Mouse (Mus musculus): ENCODE results near the gene Igfals. TPM values are rescaled to one million over a fixed set of nuclear protein-coding genes. Genes with fewer than 3 reads are reported as not detected.

Igfals gene
- polyA plus RNA-seq (2014; fragmentation: Nextera tagmentation; extraction: Ambion mirVana), result 0.22 and 0.51 TPM in 2 replicates

DNA sequence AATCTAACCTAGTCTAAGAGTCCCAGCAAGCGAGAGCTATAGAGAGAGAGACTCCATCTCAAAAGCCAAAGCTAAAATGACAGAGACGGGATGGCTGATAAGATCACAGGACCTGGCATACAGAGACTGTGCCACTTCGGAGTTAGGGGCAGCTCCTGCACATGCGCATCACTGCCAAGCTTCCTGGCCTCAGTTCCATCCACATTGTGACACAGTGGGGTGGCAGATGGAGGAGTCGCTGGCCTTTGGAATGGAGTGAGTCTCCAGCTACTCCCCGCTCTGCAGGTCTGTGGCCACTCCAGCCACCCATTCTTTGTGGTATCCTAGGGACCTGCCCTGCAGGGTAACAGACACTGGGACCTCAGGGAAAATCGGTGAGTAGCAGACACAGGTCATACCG, at the start of gene Igfals:
Igfals (plus strand) TSS at position 222 of the 400 bp plus-strand sequence.
- no peaks in the 10 kb centered on the region for H3K9me3 ChIP-seq (ENCODE audit: control insufficient read depth, low read length)
- H3K4me3 ChIP-seq (ENCODE audit: low read depth, low read length), result no peak within 1 kb of the TSS
- no peak for DNase-seq (ENCODE audit: low spot score)
- H3K9ac ChIP-seq (ENCODE audit: low read depth, low read length), result no peak within 1 kb of the TSS; the same call in 1 of the 2 replicates
- WGBS, result 85% methylated on average over 8 of the region's 8 CpGs
- H3K27ac ChIP-seq (replicated peaks; ENCODE audit: low read depth, low read length), result no peak within 1 kb of the TSS
- H3K27me3 ChIP-seq (replicated peaks; ENCODE audit: control insufficient read depth, insufficient read depth, low read length), result no peaks in the 10 kb centered on the region
- H3K4me2 ChIP-seq (ENCODE audit: low read depth, low read length), result no peak within 1 kb of the TSS
- ATAC-seq (ENCODE audit: low read depth), result no peak
- H3K36me3 ChIP-seq (ENCODE audit: control insufficient read depth, insufficient read depth, low read length), result peaks cover 36% of the 10 kb centered on the region
- H3K4me1 ChIP-seq (ENCODE audit: control insufficient read depth, insufficient read depth, low read length), result no peaks in the 10 kb centered on the region

DNA sequence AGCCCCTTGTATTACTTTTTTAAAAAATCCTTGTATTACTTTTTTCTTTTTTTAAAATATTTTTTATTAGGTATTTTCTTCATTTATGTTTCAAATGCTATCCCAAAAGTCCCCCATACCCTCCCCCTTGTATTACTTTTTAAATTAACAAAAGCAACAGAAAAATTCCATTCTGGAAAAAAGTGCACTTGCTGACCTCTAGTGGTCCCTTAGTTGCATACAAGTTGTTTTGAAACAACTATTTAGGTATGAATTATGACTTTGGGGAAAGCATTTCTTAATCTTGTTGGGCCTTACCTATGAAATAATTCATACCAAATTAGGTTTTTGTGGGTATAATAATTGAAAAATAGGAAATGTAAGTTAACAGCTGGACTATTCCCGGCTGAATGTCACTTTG, 48.3 kb upstream of the Igfals start:
- WGBS, result 27% methylated on average over 1 of the region's 1 CpGs
- Histone ChIP-seq H3K9ac (ENCODE audit: low read depth, low read length) (no peak overlapping the region), H3K27ac (replicated peaks; ENCODE audit: low read depth, low read length) (no peak overlapping the region), H3K27me3 (replicated peaks; ENCODE audit: control insufficient read depth, insufficient read depth, low read length) (no peaks in the 10 kb centered on the region; the same call in 1 of the 2 replicates), H3K9me3 (ENCODE audit: control insufficient read depth, low read length) (no peaks in the 10 kb centered on the region), H3K4me1 (ENCODE audit: control insufficient read depth, insufficient read depth, low read length) (no peaks in the 10 kb centered on the region), H3K36me3 (ENCODE audit: control insufficient read depth, insufficient read depth, low read length) (no peaks in the 10 kb centered on the region), H3K4me2 (ENCODE audit: low read depth, low read length) (no peak overlapping the region), H3K4me3 (ENCODE audit: low read depth, low read length) (no peak overlapping the region)
- ATAC-seq (ENCODE audit: low read depth) (no peak), DNase-seq (ENCODE audit: low spot score) (peak; percentile 34)

DNA sequence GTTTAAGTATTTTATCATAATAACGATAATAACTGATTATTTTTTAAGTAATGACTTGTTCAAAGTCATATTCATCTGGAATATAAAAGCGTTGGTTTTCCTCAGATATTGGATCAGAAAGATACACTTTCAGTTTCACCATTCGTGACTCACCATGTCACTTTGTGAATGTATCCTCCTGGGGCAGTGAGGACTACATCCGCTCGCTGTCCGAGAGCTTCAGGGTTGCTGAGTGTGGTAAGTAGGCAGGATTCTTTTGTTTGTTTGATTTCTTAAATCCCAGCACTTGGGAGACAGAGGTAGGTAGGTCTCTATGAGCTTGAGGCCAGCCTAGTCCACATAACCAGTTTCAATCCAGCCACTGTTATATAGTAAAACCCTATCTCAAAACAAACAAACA, 47.6 kb upstream of the Igfals start:
- H3K4me3 ChIP-seq (ENCODE audit: low read depth, low read length), result no peak overlapping the region
- 45% methylated on average over 6 of the region's 6 CpGs for WGBS
- no peak overlapping the region for H3K4me2 ChIP-seq (ENCODE audit: low read depth, low read length)

DNA sequence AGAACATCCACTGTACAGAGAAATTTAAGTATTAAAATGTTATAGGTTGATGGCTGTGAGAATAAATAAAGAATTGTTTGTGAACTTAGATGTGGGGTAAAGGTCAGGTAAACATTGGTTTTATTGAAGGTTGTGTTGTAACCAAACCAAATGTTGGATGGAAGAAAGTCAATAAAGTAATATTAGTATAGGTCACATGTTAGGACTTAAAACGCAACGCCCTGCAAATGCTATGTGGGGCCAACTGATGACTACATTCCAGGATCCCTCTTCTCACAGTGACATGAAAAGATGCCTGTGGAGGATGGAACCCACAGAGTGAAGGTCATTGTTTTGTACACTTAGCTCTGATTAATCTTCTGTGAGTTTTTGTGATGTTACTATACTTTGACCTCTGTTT, 46.3 kb upstream of the Igfals start:
- H3K9ac ChIP-seq (ENCODE audit: low read depth, low read length), result no peak overlapping the region
- 61% methylated on average over 2 of the region's 2 CpGs for WGBS
- H3K27me3 ChIP-seq (replicated peaks; ENCODE audit: control insufficient read depth, insufficient read depth, low read length), result no peaks in the 10 kb centered on the region; the same call in 1 of the 2 replicates
- H3K4me2 ChIP-seq (ENCODE audit: low read depth, low read length), result no peak overlapping the region
- no peaks in the 10 kb centered on the region for H3K36me3 ChIP-seq (ENCODE audit: control insufficient read depth, insufficient read depth, low read length)
- no peaks in the 10 kb centered on the region for H3K4me1 ChIP-seq (ENCODE audit: control insufficient read depth, insufficient read depth, low read length)
- ATAC-seq (ENCODE audit: low read depth) (no peak), DNase-seq (ENCODE audit: low spot score) (no peak)
- H3K27ac ChIP-seq (replicated peaks; ENCODE audit: low read depth, low read length), result no peak overlapping the region
- H3K4me3 ChIP-seq (ENCODE audit: low read depth, low read length), result no peak overlapping the region
- H3K9me3 ChIP-seq (ENCODE audit: control insufficient read depth, low read length), result no peaks in the 10 kb centered on the region

More for the DNA sequence above, 47.6 kb upstream of the Igfals start:
- DNase-seq (ENCODE audit: low spot score) (no peak), ATAC-seq (ENCODE audit: low read depth) (no peak)
- Histone ChIP-seq H3K9ac (ENCODE audit: low read depth, low read length) (no peak overlapping the region; the same call in 1 of the 2 replicates), H3K9me3 (ENCODE audit: control insufficient read depth, low read length) (no peaks in the 10 kb centered on the region), H3K27ac (replicated peaks; ENCODE audit: low read depth, low read length) (no peak overlapping the region), H3K27me3 (replicated peaks; ENCODE audit: control insufficient read depth, insufficient read depth, low read length) (no peaks in the 10 kb centered on the region; the same call in 1 of the 2 replicates), H3K4me1 (ENCODE audit: control insufficient read depth, insufficient read depth, low read length) (no peaks in the 10 kb centered on the region), H3K36me3 (ENCODE audit: control insufficient read depth, insufficient read depth, low read length) (no peaks in the 10 kb centered on the region)

DNA sequence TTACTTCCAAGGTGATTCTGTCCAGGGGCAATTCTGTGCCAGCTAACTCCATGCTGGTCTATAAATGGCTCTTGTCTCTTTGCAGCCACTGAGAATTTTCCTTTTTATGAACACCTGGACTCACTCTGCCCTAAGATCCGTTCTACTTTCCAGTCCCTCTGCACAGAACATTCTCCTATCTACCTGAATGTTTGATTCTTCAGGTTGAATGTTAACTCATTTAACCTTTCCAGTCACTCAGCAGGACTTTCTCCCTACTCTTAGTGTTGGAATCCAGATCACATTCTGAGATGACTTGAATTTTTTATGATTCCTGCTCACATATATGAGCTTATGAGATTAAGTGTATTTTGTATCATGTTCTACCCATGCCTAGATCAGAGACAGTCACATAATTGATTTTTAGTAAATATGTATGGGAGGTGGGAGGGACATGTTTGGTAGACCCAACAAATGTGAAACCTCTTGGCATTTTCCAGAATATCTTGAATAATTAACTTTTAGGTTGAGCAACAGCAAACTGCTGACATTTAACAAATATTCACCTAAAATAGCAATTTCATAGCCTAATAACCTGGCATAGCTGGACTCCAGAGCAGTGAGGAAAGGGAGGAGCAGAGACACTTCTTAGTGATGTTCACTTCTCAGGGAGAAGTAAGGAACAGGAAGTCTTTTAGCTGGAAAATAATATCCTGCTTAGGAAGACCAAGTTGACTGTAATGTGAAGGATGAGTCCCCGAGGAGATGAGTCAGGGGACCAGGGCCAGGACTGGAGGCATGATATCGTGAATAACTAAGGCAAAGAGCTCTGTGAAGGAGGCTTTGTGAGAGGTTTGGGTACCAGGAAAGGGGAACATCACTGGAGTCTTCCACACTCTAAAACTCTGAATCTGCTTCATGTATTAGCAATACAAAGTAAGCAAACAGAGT, 44.2 kb upstream of the Igfals start:
- H3K36me3 ChIP-seq (ENCODE audit: control insufficient read depth, insufficient read depth, low read length), result no peaks in the 10 kb centered on the region
- no peak for ATAC-seq (ENCODE audit: low read depth)
- peaks cover 4% of the 10 kb centered on the region; the same call in 1 of the 2 replicates for H3K27me3 ChIP-seq (replicated peaks; ENCODE audit: control insufficient read depth, insufficient read depth, low read length)
- DNase-seq (ENCODE audit: low spot score), result no peak
- 41% methylated on average over 3 of the region's 3 CpGs for WGBS
- H3K9me3 ChIP-seq (ENCODE audit: control insufficient read depth, low read length), result no peaks in the 10 kb centered on the region
- H3K9ac ChIP-seq (ENCODE audit: low read depth, low read length), result no peak overlapping the region
- H3K4me1 ChIP-seq (ENCODE audit: control insufficient read depth, insufficient read depth, low read length), result no peaks in the 10 kb centered on the region
- no peak overlapping the region for H3K4me2 ChIP-seq (ENCODE audit: low read depth, low read length)
- H3K27ac ChIP-seq (replicated peaks; ENCODE audit: low read depth, low read length), result no peak overlapping the region
- H3K4me3 ChIP-seq (ENCODE audit: low read depth, low read length), result no peak overlapping the region

DNA sequence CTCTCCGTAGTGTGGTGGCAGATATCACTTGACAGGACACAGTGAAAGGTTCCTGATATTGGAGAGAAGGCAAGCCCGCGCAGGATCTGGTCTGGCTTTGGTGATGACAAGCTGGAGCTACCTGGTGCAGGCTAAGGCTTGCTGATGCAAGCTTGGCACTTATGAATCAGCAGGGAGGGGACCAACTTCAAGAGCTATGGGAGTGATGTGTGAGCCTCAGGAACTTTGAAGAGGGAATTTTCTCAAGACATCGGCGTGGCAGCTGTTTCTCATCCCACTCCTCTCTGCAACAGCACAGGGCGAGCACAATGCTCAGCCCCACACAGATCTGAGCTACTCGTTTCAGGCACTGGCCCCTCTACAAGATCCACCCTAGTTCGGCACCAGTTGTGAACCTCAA, 26.0 kb upstream of the Igfals start, which contains the start of gene Hagh:
Hagh (plus strand) TSS at position 302 of the 400 bp plus-strand sequence.
- no peak within 1 kb of the TSS for H3K4me2 ChIP-seq (ENCODE audit: low read depth, low read length)
- no peak within 1 kb of the TSS for H3K4me3 ChIP-seq (ENCODE audit: low read depth, low read length)
- no peaks in the 10 kb centered on the region for H3K9me3 ChIP-seq (ENCODE audit: control insufficient read depth, low read length)
- 60% methylated on average over 8 of the region's 8 CpGs for WGBS
- H3K36me3 ChIP-seq (ENCODE audit: control insufficient read depth, insufficient read depth, low read length), result no peaks in the 10 kb centered on the region
- no peaks in the 10 kb centered on the region for H3K27me3 ChIP-seq (replicated peaks; ENCODE audit: control insufficient read depth, insufficient read depth, low read length)
- no peak within 1 kb of the TSS for H3K9ac ChIP-seq (ENCODE audit: low read depth, low read length)
- ATAC-seq (ENCODE audit: low read depth) (peak; percentile 47; the same call in 1 of the 2 replicates), DNase-seq (ENCODE audit: low spot score) (peak; percentile 50)
- H3K4me1 ChIP-seq (ENCODE audit: control insufficient read depth, insufficient read depth, low read length), result no peaks in the 10 kb centered on the region
- no peak within 1 kb of the TSS for H3K27ac ChIP-seq (replicated peaks; ENCODE audit: low read depth, low read length)

DNA sequence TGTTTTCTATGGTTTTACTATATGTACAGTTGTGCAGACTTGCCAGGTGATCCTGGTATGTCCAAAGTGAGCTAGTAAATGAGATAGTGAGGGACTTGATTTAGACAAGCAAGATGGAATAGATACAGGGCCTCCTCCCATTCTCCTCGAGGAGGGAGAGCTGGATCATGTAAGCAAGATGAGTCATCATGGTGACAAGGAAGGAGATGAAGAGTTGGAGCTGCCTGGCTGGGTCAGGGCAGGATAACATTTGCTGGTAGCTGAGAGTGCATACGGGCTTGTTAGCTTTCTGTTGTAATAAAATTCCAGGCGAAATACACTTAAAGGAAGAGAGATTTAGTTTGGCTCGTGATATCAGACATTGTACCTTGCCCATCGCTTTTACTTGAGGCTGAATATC, 25.5 kb upstream of the Igfals start:
- Histone ChIP-seq H3K4me3 (ENCODE audit: low read depth, low read length) (no peak overlapping the region), H3K27ac (replicated peaks; ENCODE audit: low read depth, low read length) (no peak overlapping the region), H3K36me3 (ENCODE audit: control insufficient read depth, insufficient read depth, low read length) (no peaks in the 10 kb centered on the region), H3K27me3 (replicated peaks; ENCODE audit: control insufficient read depth, insufficient read depth, low read length) (no peaks in the 10 kb centered on the region), H3K9me3 (ENCODE audit: control insufficient read depth, low read length) (no peaks in the 10 kb centered on the region), H3K4me2 (ENCODE audit: low read depth, low read length) (no peak overlapping the region), H3K4me1 (ENCODE audit: control insufficient read depth, insufficient read depth, low read length) (no peaks in the 10 kb centered on the region), H3K9ac (ENCODE audit: low read depth, low read length) (no peak overlapping the region)
- WGBS, result 62% methylated on average over 5 of the region's 5 CpGs
- DNase-seq (ENCODE audit: low spot score) (no peak), ATAC-seq (ENCODE audit: low read depth) (no peak)

DNA sequence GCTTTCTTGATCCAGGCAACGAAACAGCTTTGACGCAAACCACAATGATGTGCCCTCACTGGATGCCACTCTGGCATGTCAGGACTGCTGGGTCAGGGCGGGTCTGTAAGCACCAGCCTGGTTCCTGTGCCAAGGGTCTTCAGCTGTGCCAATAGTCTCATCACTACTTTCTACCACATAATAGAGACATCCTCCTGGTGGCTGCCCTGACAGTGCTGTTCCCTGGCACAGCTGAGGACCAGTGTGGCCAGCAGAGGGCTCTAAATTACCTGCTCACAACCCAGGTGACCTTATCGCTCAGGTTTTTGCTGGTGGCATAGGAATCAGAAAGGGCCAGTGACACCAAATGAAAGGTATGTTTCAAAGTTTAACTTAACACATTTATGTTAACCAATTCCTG, 24.7 kb upstream of the Igfals start:
- ATAC-seq (ENCODE audit: low read depth) (no peak), DNase-seq (ENCODE audit: low spot score) (peak; percentile 6)
- no peaks in the 10 kb centered on the region for H3K36me3 ChIP-seq (ENCODE audit: control insufficient read depth, insufficient read depth, low read length)
- WGBS, result 48% methylated on average over 4 of the region's 4 CpGs
- H3K4me1 ChIP-seq (ENCODE audit: control insufficient read depth, insufficient read depth, low read length), result no peaks in the 10 kb centered on the region
- H3K27ac ChIP-seq (replicated peaks; ENCODE audit: low read depth, low read length), result no peak overlapping the region
- H3K4me3 ChIP-seq (ENCODE audit: low read depth, low read length), result no peak overlapping the region
- H3K9me3 ChIP-seq (ENCODE audit: control insufficient read depth, low read length), result no peaks in the 10 kb centered on the region
- H3K27me3 ChIP-seq (replicated peaks; ENCODE audit: control insufficient read depth, insufficient read depth, low read length), result no peaks in the 10 kb centered on the region
- no peak overlapping the region for H3K4me2 ChIP-seq (ENCODE audit: low read depth, low read length)
- no peak overlapping the region for H3K9ac ChIP-seq (ENCODE audit: low read depth, low read length)

Measured in embryonic facial prominence, embryonic 14.5 days (tissue).